Mouse (Mus musculus): ENCODE data around the gene Sorbs1.

Gene Sorbs1

DNA sequence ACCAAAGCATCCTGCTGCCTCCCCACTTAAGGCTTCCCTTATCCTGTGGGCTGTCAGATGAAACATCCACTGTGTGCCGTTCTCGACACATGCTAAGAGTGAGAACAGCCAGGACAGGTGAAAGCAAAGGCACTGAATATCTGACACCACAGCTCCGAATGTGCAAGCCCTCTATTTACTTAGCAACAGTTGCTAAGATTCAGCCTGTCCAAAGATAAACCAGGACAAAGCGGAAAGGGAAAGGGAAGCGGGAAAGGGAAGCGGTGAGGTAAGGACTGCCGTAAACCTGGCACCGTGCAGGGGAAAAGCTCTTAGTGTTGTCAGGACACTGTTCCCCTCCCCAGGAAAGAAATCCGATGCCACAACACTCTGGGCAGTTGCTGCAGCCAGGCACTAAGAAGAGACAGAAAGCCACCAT, 75.9 kb downstream of the Sorbs1 start:
- DNase-seq (ENCODE audit: low spot score) = peak; percentile 56

DNA sequence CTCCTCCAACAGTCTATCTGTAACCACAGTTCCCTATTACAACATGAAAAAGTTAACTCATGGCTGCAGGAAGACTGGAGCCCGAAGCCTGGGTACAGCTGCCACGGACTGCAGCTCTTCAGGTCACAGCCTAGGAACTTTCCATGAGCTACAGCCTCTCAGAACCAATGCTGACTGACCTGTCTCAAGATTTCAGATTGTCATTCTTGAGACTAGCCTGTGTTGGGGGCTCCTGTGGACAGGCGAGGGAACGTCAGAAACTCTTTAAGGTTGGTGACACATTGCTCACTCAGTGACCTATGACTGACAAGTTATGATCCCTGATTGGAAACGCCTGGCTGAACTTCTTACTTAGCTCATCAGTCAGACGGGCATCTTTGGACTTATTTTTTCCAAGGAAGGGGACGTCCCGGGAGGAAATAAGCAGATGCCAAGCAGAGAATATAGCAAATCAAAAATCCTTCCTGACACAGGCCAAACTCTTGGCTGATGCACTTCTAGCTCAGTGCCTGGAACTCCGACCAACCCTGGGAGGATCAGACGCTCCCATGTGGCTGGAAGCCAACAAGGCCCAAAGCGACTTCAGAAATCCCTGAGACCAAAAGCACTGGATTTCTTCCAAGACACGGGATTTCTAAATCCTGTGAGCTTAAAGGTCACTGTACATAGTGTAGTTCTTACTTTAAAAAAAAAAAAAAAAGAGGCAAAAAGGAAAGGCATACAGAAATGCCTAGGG, 76.9 kb downstream of the Sorbs1 start:
- no peak for DNase-seq (ENCODE audit: low spot score)

DNA sequence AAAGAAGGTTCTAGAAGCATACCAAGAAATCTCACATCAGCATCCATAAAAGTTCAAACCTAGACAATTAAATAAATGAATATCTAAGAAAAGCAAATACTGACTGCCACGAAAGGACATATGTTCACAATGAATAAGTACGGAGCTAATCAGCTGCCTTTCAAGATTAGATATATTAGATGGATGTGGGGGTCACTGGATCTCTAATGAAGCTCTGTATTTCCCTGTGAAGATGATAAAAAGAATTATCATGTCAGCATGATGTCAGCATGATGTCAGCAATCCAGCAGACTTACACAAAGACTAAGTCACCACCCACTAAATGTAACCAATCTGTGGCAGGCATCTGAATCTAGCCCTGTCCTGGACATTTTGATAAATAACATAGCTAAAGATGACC, 77.8 kb downstream of the Sorbs1 start:
- DNase-seq (ENCODE audit: low spot score) = no peak

DNA sequence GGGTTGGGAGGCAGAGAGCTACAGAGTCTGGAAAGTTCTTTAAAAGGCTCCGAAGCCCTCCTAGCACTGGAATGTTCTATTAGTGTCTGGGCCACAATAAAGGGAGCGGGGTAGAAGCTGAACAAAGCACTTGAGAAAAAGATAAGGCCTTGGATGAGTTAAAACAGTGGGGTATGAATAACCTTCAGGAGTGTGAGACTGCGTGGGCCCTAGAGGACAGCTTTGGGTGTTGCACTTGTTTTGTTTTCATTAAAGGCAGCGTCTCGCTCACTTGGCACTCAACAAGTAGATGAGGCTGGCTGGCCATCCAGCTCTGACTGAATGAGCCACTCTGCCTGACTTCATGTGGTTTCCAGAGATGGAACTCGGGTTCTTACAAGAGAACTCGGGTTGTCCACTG, 78.5 kb downstream of the Sorbs1 start:
- DNase-seq (ENCODE audit: low spot score) = no peak

DNA sequence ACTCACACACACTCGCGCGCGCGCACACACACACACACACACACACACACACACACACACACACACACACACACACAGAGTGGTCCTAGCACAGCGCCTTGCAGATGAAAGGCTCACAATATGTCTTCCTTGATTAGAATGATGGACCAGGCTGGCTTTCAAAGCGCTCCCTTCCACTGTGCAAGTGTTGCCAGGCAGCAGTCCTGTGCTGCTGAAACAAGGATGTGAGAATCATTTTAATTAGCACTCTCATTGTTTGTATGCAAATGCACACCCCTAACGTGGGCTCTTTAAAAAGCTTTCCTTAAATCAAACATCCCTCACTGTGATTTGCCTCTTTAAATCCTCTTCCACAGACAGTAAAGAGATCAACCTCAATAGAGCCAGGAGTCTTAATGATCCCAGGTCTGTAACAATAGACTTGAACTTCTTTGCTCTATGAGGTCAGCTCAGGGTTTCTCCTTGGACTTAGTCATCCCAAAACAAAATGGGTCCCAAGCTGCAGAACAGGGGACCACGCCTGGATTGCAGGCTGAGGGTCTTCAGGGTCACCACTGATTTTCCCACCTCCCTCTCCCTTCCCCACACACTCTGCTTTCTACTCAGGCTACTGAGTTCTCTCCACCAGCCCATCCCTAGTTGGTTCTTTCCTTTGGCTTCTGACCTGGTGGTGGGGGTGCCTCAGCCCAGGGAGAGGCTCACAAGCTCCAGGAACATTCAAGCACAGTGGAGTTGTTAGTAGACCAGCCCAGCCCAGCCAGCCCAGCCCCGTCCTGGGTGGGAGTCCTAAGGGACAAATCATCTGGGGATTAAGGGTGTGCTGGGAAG, 79.3 kb downstream of the Sorbs1 start:
- no peak for DNase-seq (ENCODE audit: low spot score)

DNA sequence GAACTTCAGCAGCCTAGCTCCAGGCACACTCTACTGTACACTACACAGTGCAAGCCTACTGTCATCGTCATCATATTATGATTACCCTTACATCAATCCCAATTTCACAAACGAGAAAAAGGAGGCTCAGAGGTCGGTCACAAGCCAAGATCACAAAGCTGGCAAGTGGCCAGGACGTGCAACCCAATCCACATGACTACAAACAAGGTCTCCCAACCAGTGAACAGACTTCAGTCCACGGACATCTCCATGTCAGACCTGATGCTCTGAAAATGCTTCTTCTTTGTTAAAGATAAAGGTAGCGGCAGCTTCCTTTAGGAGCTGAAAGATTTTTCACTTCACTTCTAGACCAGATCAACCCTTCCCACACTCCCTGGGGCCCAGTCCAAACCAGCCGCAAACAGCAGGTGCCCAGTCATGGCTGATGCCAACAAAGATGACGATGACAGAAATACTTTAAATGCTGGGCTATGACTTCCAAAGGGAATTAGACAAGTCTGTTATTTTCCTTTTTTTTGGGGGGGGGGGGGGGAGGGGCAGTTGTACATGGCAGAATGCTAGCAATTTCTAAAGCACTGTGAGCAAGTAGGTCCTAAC, 80.2 kb downstream of the Sorbs1 start:
- no peak for DNase-seq (ENCODE audit: low spot score)

DNA sequence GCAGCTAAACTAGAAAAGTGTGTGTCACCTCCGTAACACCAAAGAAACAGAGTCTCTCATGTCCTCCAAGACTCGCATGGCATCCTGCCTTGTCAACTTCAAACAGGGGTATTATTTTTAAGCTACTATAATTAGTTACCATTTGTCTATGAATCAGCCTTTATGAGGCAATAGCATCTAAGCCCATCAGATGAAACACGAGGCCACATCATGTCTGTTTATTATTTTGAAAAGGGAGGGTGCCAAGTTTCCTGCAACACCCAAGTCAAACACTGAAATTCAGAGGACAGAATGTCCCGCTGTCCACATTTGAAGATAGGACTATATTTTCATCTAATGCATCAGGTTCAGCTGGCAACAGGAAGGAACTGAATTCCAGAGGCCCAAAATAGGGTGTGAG, 81.6 kb downstream of the Sorbs1 start:
- no peak for DNase-seq (ENCODE audit: low spot score)

DNA sequence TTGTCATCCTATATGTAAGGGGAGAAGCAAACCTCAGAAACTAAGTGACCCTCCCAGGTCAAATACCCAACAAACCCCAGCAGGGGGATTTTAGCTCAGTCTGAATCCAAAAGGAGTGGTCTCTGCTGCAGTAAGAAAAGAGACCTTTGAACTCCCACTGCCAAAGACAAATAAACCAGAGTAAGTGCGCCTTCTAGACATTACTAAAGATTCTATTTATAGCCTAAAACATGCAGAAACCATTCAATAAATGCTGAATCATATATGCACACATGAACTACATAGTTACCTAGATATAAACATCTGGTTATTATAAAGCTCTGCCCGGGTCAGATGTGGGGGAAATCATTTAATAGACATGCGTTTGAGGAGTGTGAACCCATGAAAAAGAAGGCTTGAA, 84.0 kb downstream of the Sorbs1 start:
- peak; percentile 32 for DNase-seq (ENCODE audit: low spot score)

DNA sequence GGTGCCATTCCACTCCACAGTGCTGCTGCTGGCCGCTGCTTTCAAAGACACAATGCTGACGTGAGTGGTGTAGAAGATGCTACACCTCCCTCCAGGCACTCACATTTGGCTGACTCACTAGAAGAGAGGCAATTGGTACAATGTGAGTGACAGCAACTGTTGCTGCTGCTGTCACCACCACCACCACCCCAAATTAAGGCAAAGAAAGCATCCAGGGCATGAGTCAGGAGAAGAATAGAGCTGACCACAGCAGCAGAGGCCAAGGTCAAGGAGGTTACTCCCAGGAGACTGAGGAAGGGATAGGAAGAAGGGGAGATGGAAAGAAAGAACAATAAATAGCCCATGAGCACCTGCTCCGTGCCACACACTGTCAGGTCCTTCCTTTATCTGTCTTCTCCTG, 84.4 kb downstream of the Sorbs1 start:
- DNase-seq (ENCODE audit: low spot score) = no peak

DNA sequence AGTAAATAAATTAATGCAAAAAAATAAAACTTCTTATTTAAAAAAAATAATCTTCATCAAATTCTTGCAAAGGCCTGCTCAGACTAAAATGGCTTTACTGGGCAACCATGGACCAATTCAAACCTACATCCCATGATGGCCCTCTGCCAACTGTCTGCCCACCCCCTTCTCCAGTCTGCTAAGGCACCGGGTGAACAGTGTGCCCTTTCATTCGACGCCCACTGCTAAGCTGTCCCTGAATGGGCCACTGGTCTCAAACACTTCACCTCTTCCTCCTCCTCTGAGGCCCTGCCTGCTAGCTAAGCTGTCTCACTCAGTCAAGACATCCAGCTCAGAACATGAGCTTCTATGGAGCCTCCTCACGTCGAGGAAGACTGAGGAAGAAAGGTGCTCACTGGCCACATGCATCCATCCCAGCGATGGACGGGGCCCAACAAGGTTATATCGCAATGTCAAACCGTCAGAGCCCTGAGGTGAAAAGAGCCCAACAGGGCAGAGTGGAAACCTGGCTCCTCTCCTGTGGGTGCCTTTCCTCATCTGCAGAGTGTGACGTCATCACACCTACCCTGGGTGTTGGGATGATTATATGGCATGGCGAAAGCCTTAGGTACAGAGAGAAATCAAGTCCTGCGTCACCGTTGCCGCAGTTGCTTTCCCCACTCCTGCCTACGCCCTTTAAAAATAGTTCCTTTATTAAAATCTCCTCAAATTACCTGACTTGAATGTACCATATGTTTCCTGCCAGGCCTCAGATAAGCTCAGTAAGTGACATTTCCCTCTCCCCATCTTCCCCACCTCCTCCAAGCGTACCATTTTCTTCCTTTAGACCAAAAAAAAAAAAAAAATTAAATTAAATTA, 87.2 kb downstream of the Sorbs1 start:
- no peak for DNase-seq (ENCODE audit: low spot score)

DNA sequence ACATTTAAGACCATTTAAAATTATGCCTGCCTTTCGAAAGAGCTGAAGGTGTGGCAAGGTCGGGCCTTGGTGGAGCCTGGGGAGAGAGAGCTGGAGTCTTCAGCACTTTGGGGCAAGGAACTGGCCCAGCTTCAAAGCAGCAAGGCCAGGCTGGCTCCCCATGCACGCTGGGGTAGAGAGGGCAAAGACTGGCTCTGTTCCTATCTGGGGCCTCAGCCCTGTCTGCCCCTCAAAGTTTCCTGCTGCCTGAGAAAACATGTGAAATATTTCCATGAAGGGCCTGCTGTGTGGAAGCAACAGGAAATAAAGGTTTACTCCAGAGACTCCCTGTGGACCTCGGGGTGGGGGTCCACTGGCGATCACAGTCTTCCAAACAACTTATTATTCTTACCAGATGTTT, 88.3 kb downstream of the Sorbs1 start:
- DNase-seq (ENCODE audit: low spot score) = no peak

DNA sequence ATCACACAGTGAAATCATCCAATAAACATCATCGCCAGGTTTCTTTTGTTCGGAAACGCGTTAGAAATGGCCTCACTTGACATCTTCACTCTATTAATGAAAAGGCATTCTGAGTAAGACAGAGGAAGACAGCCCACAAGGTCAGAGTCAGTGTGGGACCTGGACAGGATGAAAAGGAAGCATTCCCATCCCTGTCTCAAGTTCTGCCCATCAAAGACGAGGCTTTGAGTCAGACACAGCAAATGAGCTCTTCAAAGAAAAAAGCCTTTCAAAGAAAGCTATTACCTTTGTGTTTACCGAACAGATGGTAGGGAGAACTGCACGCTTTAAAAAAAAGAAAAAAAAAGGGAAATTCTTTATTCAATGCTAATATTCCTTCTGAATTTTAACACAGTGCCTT, 92.5 kb downstream of the Sorbs1 start:
- no peak for DNase-seq (ENCODE audit: low spot score)

DNA sequence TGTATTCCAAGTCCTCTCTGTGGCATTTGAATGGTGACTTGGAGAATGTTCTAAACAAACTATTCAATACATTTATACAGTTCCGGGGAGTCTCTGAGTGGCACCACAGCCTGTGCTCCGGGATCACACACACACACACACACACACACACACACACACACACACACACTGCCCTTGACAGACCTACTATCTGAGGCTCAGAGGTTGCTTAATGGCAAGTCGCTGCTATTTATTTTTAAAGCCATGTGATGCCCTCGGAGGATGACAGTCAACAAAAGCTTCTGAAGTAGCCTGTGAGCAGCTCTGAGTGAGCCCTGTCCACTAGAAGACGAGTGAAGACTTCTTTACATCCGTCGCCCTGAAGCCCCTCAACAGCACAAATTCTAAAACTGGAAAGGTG, 94.3 kb downstream of the Sorbs1 start:
- DNase-seq (ENCODE audit: low spot score) = peak; percentile 64

DNA sequence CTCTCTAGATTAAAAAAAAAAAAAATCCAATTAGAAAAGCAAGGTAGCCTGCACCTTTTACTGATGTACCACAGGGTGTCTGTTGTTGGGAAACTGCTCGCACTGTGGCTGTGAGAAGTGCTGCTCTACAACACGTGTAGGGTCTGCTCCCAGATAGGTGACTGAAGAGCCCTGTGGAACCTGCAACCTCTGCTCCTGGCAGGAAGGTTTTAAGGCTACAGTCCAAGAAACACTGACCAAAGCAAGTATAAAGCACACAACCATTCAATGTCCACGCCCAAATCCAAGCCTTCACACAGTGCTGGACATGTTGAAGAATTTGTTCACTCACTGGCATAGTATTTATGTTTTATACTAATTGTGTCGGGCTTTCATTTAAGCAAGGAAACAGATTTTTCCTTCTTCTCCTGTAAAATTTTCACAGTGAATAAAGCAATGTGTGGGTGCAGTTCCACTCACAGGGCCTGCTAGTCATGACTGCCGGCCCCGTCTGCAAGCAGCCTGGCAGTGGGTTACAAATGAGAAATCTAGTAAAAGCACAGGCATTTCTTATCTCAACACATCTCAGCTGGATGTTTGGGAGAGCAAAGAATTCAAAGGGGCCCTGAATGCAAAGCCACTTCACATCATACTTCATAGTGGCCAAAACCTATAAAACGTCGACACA, 96.3 kb downstream of the Sorbs1 start:
- DNase-seq (ENCODE audit: low spot score) = no peak

DNA sequence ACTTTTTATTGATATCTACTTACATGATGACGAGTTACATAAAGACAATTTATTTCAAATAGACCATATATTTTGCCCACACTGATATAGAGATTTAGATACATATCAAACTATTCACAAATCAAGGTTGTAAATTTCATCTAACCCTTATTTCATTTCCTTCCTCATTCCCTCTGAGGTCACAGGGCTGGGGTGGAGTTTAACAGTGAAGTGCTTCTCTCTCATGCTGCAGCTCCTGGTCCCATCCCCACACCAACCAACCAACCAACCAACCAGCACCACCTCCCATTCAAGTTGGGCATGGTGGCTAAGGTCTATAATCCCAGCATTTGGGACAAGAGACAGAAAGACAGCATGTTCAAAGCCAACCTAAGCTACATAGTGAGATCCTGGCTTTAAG, 97.9 kb downstream of the Sorbs1 start:
- DNase-seq (ENCODE audit: low spot score) = no peak

DNA sequence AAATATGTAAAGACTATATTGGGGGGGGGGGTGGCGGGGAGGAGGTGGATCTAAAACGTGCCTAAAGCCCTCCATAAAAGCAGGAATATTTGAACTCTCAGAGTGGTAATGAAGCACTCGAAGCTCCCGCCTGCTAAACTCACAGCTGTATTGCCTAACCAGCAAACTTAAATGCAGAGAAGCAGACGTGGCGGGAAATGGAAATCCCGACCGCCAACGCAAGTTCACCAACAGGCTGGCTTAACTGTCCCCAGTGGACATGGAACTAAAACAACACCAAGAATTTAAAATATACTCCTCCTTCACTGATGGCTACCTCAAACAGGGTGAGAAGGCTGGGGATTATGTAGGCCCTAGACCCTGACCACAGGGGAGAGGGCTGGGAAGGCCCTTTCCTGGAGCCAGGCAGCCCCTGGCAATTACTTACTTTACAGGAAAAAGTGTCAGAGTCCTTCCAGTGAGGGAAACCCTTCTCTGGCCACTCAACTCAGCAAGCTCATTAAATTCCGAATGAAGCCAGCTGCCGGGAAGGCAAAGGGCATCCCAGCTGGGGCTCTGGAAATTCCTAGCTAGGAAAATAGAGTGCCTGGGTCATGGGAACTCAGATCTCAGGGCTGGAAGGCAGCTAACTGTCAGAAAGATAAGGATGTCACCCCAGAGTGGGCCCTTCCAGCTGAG, 98.6 kb downstream of the Sorbs1 start:
- peak; percentile 83 for DNase-seq (ENCODE audit: low spot score)

DNA sequence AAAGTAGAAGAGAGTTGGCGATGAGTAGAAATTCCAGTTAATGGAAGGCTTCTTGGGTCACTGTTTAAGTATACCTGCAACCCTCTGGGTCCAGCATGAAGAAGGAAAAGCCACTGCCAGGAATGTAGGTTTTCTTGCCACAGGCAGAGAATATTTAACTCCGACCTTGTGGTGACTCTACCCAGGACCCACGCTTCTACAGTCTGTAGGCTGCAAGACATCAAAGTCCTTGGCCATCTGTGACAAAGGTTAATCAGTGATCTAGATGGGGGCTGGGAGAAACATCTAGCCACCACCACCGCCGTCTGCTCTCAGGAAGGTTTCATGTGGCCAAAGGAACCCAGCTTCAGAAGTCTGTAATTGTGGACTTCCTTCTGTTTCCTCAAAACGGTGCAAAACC, 99.2 kb downstream of the Sorbs1 start:
- DNase-seq (ENCODE audit: low spot score) = peak; percentile 82

DNA sequence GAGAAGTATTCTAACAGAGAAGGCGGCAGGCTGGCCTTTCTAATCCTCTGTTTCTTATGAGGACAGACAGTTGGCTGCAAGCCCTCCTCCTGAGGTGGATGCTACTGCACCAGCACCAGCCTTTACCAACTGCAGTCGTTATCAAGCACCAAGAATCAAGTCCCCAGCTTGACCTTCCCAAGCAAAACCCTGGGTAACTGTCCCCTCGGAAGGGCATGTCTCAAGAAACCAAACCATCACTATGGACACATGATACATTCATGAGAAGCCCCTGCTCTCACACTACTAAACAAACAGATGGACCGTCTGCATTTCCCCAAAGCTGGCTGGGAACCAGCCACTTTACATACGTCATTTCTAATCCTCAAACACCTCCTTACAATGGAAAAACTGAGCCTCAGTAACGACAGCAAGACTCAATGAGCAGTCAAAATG, 102.2 kb downstream of the Sorbs1 start:
- DNase-seq (ENCODE audit: low spot score) = no peak

DNA sequence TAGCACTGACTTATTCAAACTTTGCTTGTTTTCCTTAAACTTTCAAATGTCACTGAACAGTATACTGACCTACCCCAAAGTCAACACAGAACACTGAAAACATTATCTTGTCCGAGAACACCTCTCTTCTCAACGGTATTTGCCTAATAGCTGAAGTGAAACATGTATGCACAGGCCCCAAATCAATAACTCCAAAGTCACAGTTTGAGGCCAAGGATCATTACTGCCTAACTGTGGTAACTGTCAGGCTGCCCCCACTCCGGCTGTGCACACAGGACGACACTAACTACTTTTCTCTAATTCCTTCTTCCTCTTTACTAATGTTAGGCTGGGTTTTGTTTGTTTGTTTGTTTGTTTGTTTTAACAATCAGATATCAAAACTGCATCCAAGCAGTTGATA, 103.1 kb downstream of the Sorbs1 start:
- no peak for DNase-seq (ENCODE audit: low spot score)

DNA sequence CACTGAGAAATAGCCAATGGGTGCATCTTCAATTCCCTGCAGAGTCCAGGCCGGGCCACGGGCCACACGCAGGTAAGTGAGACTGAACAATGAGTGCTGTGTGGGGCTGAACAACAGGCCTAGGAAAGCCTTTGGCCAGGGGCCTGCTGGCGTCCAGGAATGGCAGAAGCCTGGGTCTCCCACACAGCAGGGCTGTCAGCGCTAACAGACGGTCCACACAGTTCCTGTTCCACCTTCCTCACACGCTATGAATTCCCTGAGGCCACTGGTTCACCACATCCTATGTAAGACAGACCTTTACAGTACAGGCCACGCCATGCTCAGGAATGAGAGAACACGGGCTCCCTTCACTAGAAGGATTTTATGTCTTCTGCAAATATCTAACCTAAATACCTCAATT, 103.5 kb downstream of the Sorbs1 start:
- DNase-seq (ENCODE audit: low spot score) = no peak

DNA sequence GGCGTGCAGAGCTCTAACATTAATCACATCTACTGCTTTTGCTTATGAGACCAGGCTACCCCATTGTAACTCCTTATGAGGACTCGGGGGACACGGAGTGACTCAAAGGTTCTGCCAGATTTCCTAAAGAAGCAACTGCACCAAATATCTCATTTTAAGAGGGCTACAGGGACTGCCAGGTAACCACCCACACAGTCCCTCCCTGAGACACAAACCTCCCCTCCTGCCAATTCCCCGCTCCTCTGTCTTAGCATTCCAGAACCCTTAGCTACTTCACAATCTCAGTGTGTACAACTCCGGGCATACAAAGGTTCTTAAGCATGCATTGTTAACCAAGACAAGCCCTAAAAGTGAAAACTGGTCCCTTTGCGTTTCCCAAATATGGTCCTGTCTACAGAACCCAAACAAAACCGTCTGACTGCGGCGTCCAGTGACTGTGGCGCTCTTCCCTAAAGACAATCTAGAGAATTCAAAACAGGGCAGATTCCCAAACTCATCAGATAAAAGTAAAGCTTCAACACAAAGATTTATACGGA, 104.0 kb downstream of the Sorbs1 start:
- DNase-seq (ENCODE audit: low spot score) = no peak
